Comparison of ENCODE assay signal across 9 mouse cellular contexts in the genomic region with DNA sequence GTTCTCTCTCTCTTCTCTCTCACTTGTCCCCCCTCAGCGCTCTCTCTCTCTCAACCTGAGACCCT. TPM values are rescaled to one million over a fixed set of nuclear protein-coding genes. Genes with fewer than 3 reads are reported as not detected.
DNase-seq lines count a peak whose midpoint lies in the region; ATAC-seq and TF ChIP-seq lines count a peak whose summit lies in the region.
"Had no signal": no experiment of that assay in that cellular context is flagged by ENCODE, and none has a peak within 500 bp of the region (broad histone marks: within the 10 kb centered on the region; RNA-seq: fewer than 3 reads in every experiment).

A gene (minus strand): TSS at position 39 of the 65 bp plus-strand sequence.

- ATAC-seq in heart, postnatal 0 days (ENCODE audit: insufficient read depth, low read depth): no peak
- ATAC-seq in embryonic facial prominence, embryonic 13.5 days (ENCODE audit: insufficient number of reproducible peaks, insufficient read depth, low FRiP score, low TSS enrichment, low read depth): no peak
- ATAC-seq in intestine, postnatal 0 days: no peak
- ATAC-seq in midbrain, embryonic 12.5 days (ENCODE audit: low FRiP score, low read depth): no peak

- H3K9ac ChIP-seq in heart, postnatal 0 days (replicated peaks; ENCODE audit: low read depth, low read length): 0 out of 2 replicates have a peak within 1 kb of the TSS, but pooled peaks have one; percentile 20
- H3K9ac ChIP-seq in embryonic facial prominence, embryonic 13.5 days: peak within 1 kb of the TSS; percentile 40
- no peak within 1 kb of the TSS for H3K9ac ChIP-seq in intestine, postnatal 0 days (ENCODE audit: low read depth, low read length)
- H3K9ac ChIP-seq in midbrain, embryonic 12.5 days (replicated peaks): peak within 1 kb of the TSS; percentile 31; the same call in 1 of the 2 replicates

- no peak for TF ChIP-seq CTCF in heart, postnatal 0 days (IDR thresholded peaks at IDR 0.05; ENCODE audit: low read depth)
- TF ChIP-seq CTCF in intestine, postnatal 0 days (IDR thresholded peaks at IDR 0.05; ENCODE audit: low read depth): no peak

- 20% methylated on average over 1 of the region's 1 CpGs for WGBS in heart, postnatal 0 days
- WGBS in embryonic facial prominence, embryonic 13.5 days: 22% methylated on average over 1 of the region's 1 CpGs
- 30% methylated on average over 1 of the region's 1 CpGs for WGBS in intestine, postnatal 0 days
- WGBS in midbrain, embryonic 12.5 days: 25% methylated on average over 1 of the region's 1 CpGs

- DNase-seq in heart, postnatal 0 days (ENCODE audit: low spot score): no peak
- DNase-seq in heart, adult 9 months (ENCODE audit: low spot score in 2 of 2): no peak
- DNase-seq in thymus, adult 18-20 months: no peak
- no peak for DNase-seq in cerebellum, postnatal 25 days
- no peak for DNase-seq in heart, postnatal 4 days

- peak within 1 kb of the TSS; percentile 77 for H3K4me2 ChIP-seq in heart, postnatal 0 days (ENCODE audit: low read depth, low read length)
- peak within 1 kb of the TSS; percentile 72 for H3K4me2 ChIP-seq in embryonic facial prominence, embryonic 13.5 days
- H3K4me2 ChIP-seq in intestine, postnatal 0 days (replicated peaks; ENCODE audit: low read depth): peak within 1 kb of the TSS; percentile 62
- H3K4me2 ChIP-seq in midbrain, embryonic 12.5 days (replicated peaks): peak within 1 kb of the TSS; percentile 69

- no peaks in the 10 kb centered on the region for H3K4me1 ChIP-seq in heart, postnatal 0 days (ENCODE audit: control insufficient read depth, insufficient read depth)
- 0 out of 2 replicates have a peak, but pooled peaks cover 3% of the 10 kb centered on the region for H3K4me1 ChIP-seq in embryonic facial prominence, embryonic 13.5 days
- no peaks in the 10 kb centered on the region for H3K4me1 ChIP-seq in intestine, postnatal 0 days (replicated peaks; ENCODE audit: control insufficient read depth, insufficient read depth, low read length)
- H3K4me1 ChIP-seq in midbrain, embryonic 12.5 days: no peaks in the 10 kb centered on the region

- no peak within 1 kb of the TSS for H3K27ac ChIP-seq in heart, postnatal 0 days (ENCODE audit: low read depth)
- no peak within 1 kb of the TSS for H3K27ac ChIP-seq in embryonic facial prominence, embryonic 13.5 days
- no peak within 1 kb of the TSS for H3K27ac ChIP-seq in intestine, postnatal 0 days (ENCODE audit: low read depth, low read length)
- H3K27ac ChIP-seq in midbrain, embryonic 12.5 days (replicated peaks): no peak within 1 kb of the TSS

- no peaks in the 10 kb centered on the region for H3K9me3 ChIP-seq in heart, postnatal 0 days (replicated peaks; ENCODE audit: control insufficient read depth, low read length)
- no peaks in the 10 kb centered on the region for H3K9me3 ChIP-seq in embryonic facial prominence, embryonic 13.5 days
- H3K9me3 ChIP-seq in intestine, postnatal 0 days (ENCODE audit: control insufficient read depth): no peaks in the 10 kb centered on the region
- no peaks in the 10 kb centered on the region for H3K9me3 ChIP-seq in midbrain, embryonic 12.5 days
- H3K9me3 ChIP-seq: G1E had no signal

- no peaks in the 10 kb centered on the region for H3K36me3 ChIP-seq in heart, postnatal 0 days (replicated peaks; ENCODE audit: control insufficient read depth, insufficient read depth, low read length)
- H3K36me3 ChIP-seq in embryonic facial prominence, embryonic 13.5 days: no peaks in the 10 kb centered on the region
- H3K36me3 ChIP-seq in intestine, postnatal 0 days (ENCODE audit: control insufficient read depth, insufficient read depth): no peaks in the 10 kb centered on the region
- no peaks in the 10 kb centered on the region for H3K36me3 ChIP-seq in midbrain, embryonic 12.5 days
- H3K36me3 ChIP-seq: G1E had no signal

- H3K27me3 ChIP-seq in heart, postnatal 0 days (ENCODE audit: control insufficient read depth, insufficient read depth, low read length): 0 out of 2 replicates have a peak, but pooled peaks cover 7% of the 10 kb centered on the region
- H3K27me3 ChIP-seq in embryonic facial prominence, embryonic 13.5 days: peaks cover 75% of the 10 kb centered on the region
- 0 out of 2 replicates have a peak, but pooled peaks cover 4% of the 10 kb centered on the region for H3K27me3 ChIP-seq in intestine, postnatal 0 days (replicated peaks; ENCODE audit: control insufficient read depth, insufficient read depth, low read length)
- H3K27me3 ChIP-seq in midbrain, embryonic 12.5 days: peaks cover 40% of the 10 kb centered on the region

- peak within 1 kb of the TSS; percentile 49 for H3K4me3 ChIP-seq in heart, postnatal 0 days (ENCODE audit: low read depth, low read length)
- H3K4me3 ChIP-seq in embryonic facial prominence, embryonic 13.5 days: peak within 1 kb of the TSS; percentile 43
- H3K4me3 ChIP-seq in intestine, postnatal 0 days (ENCODE audit: low read depth, low read length): peak within 1 kb of the TSS; percentile 26
- H3K4me3 ChIP-seq in midbrain, embryonic 12.5 days: peak within 1 kb of the TSS; percentile 50

- no peak for TF ChIP-seq EP300 in heart, postnatal 0 days (IDR thresholded peaks at IDR 0.05; ENCODE audit: low read depth)

RNA-seq across cellular contexts. Expression of the gene that starts here (rescaled TPM):
- 0.11 TPM in 1 of 2 replicates, not detected in the other for total RNA-seq in heart, postnatal 0 days (2014; rRNA removed; ENCODE audit: low replicate concordance)
- polyA plus RNA-seq in heart, postnatal 0 days (2015; fragmentation: Nextera tagmentation; extraction: Ambion mirVana): not detected in 2 replicates
- 0.17 and 0.34 TPM in 2 replicates for polyA plus RNA-seq in embryonic facial prominence, embryonic 13.5 days (2015; fragmentation: Nextera tagmentation; extraction: Ambion mirVana)
- not detected in 2 replicates for polyA plus RNA-seq in intestine, postnatal 0 days (2015; fragmentation: Nextera tagmentation; extraction: Ambion mirVana)
- polyA plus RNA-seq in midbrain, embryonic 12.5 days (2016; fragmentation: Nextera tagmentation; extraction: Ambion mirVana): 0.43 and 0.46 TPM in 2 replicates
- total RNA-seq in heart, postnatal 4 days (2021): not detected
- total RNA-seq: G1E had no signal
- polyA plus RNA-seq: G1E had no signal
